Comparison of ENCODE assay signal across 27 mouse cellular contexts in the genomic region with DNA sequence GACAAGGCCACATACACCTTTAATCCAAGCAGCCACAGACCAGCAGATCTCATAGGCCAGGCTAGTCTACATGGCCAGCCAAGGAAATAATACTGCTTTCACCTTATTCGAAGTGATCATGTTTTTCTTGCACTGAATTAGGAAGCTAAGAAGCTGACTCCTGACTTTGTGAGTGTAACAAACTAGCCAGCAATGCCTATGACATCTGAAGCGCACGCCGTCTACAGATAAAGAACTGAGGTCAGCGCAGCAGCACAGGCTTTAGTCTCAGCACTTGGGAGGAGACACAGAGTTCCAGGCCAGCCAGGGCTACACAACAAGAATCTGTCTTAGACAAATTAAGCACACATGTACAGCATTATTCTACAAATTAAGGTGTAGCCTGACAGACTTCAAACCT.
"Had no signal": no experiment of that assay in that cellular context is flagged by ENCODE, and none has a peak within 500 bp of the region (broad histone marks: within the 10 kb centered on the region; RNA-seq: fewer than 3 reads in every experiment).

No protein-coding gene starts in this region.

- H3K4me1 ChIP-seq: embryonic facial prominence, embryonic 10.5 days; embryonic facial prominence, embryonic 12.5 days; embryonic facial prominence, embryonic 13.5 days; embryonic facial prominence, embryonic 15.5 days; forebrain, embryonic 10.5 days; forebrain, embryonic 12.5 days; forebrain, embryonic 13.5 days; forebrain, embryonic 15.5 days had no signal

- H3K27me3 ChIP-seq: embryonic facial prominence, embryonic 12.5 days; embryonic facial prominence, embryonic 13.5 days; embryonic facial prominence, embryonic 15.5 days; forebrain, embryonic 12.5 days; forebrain, embryonic 13.5 days; forebrain, embryonic 15.5 days had no signal

- H3K4me3 ChIP-seq: embryonic facial prominence, embryonic 10.5 days; embryonic facial prominence, embryonic 12.5 days; embryonic facial prominence, embryonic 13.5 days; embryonic facial prominence, embryonic 15.5 days; erythroblast, embryonic 14.5 days; forebrain, embryonic 10.5 days; forebrain, embryonic 12.5 days; forebrain, embryonic 13.5 days; forebrain, embryonic 15.5 days; gastrocnemius, adult 2 months; heart, adult 2 months had no signal

- H3K4me2 ChIP-seq: embryonic facial prominence, embryonic 12.5 days; embryonic facial prominence, embryonic 13.5 days; embryonic facial prominence, embryonic 15.5 days; forebrain, embryonic 12.5 days; forebrain, embryonic 13.5 days; forebrain, embryonic 15.5 days had no signal

- ATAC-seq: forebrain, embryonic 13.5 days; forebrain, embryonic 14.5 days; forebrain, embryonic 15.5 days; forebrain, embryonic 16.5 days; forebrain, postnatal 0 days had no signal

- H3K9me3 ChIP-seq: embryonic facial prominence, embryonic 10.5 days; embryonic facial prominence, embryonic 12.5 days; embryonic facial prominence, embryonic 13.5 days; embryonic facial prominence, embryonic 15.5 days; forebrain, embryonic 10.5 days; forebrain, embryonic 12.5 days; forebrain, embryonic 13.5 days; forebrain, embryonic 15.5 days had no signal

- H3K9ac ChIP-seq: embryonic facial prominence, embryonic 12.5 days; embryonic facial prominence, embryonic 13.5 days; embryonic facial prominence, embryonic 15.5 days; forebrain, embryonic 12.5 days; forebrain, embryonic 13.5 days; forebrain, embryonic 15.5 days; forebrain, postnatal 0 days had no signal

- H3K27ac ChIP-seq: embryonic facial prominence, embryonic 10.5 days; embryonic facial prominence, embryonic 12.5 days; embryonic facial prominence, embryonic 13.5 days; embryonic facial prominence, embryonic 15.5 days; forebrain, embryonic 10.5 days; forebrain, embryonic 12.5 days; forebrain, embryonic 13.5 days; forebrain, embryonic 15.5 days; gastrocnemius, adult 2 months; heart, adult 2 months had no signal

- DNase-seq: cerebellum, adult 8-10 months; cerebellum, adult 9-10 months; cerebellum, adult 9-11 months; cerebellum, postnatal 10 days; cerebellum, postnatal 14 days; cerebellum, postnatal 25 days; cerebellum, postnatal 36 days; embryo, embryonic 11 days; forebrain, postnatal 0 days; gastrocnemius, adult 2 months; gastrocnemius, postnatal 10 days; gastrocnemius, postnatal 14 days; gastrocnemius, postnatal 25 days; gastrocnemius, postnatal 36 days; heart, adult 18-20 months; heart, adult 2 months had no signal
